Mouse (Mus musculus): ENCODE measurements around the gene Hnrnpdl.

Hnrnpdl gene

DNA sequence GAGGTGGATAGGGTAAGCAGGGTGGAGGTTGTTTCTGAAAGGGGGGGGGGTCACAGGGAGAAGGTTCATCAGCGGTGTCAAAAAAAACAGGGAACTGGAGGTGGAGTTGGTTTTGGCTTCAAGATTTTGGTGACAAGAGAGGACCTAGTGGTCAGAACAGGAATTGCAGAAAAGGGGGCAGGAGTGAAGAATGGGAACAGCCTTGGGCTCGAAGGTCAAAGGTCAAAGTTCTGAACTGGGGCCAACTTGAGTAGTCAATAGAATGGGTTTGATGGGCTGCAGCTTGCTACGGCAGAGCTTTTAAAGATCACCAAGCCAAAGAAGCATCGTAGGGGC is 32.5 kb downstream of the Hnrnpdl start:
- ATAC-seq (ENCODE audit: insufficient number of reproducible peaks, low FRiP score, low TSS enrichment) = no peak

DNA sequence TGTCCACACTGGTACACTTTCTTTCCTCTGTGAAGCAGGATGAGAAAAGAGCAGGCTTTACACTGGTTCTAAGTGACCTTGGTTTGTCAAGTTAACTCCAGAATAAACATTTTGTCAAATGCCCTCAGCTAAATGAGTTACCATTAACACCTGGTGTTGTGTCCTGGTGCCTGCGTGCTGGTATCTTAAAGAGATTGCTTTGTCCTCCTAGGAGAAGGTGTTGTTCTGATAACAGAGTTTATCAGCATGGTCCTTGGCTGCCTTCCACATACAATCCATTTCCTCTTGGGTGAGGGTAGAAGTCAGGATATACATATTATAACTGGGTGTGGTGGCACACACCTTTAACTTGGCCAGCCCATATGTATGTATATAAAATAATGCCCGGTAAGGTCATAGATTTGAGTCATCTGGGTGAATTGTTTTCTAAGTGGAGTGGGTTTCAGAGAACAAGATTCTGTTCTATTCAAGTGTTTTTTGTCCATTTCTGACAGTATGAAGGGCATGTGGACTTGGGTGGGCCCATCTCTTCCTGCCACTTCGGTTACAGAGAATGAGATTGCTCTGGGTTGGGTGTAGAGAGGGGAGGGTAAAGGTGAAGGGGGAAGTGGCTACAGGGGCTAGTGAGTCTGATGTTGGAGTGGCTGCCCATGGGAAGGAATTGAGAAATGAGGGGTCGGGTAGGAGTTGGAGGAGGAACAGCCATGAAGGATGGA is 33.0 kb downstream of the Hnrnpdl start:
- no peak for ATAC-seq (ENCODE audit: insufficient number of reproducible peaks, low FRiP score, low TSS enrichment)

DNA sequence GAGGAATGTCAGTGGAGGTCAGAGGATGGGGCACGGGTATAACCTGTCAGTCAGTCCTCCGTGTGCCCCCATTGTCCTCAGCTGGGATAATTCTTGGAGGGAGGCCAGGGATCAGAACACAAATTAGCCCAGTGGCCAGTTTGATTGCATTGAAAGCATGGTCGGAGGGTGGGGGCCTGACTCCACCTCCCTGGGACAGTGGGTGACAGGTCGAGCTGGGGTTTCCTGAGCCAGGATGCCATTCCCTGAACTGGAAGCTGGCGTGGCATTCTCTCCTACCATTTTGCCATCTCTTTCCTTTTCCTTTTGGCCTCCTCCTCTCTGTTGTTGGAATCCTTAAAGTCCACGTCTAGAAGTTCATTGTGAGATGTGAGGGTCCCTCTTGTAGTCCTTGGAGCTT is 33.6 kb downstream of the Hnrnpdl start:
- ATAC-seq (ENCODE audit: insufficient number of reproducible peaks, low FRiP score, low TSS enrichment) = no peak

DNA sequence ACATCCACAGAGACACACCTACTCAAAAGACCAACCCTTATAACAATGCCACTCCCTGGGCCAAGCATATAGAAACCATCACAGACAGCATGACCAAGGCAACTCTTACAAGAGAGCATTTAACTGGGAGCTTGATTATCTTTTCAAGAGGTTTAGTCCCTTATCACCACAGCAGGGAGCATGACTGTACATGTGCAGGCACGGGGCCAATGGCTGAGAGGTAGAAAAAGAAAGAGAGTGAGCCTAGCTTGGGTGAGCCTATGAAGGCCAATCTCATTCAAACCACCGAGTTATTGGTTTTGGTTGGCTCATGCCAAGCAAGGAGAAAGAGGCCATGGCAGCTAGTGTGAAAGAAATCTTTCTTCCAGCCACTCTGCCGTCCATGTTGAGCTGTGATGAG is 34.0 kb downstream of the Hnrnpdl start:
- ATAC-seq (ENCODE audit: insufficient number of reproducible peaks, low FRiP score, low TSS enrichment) = no peak

DNA sequence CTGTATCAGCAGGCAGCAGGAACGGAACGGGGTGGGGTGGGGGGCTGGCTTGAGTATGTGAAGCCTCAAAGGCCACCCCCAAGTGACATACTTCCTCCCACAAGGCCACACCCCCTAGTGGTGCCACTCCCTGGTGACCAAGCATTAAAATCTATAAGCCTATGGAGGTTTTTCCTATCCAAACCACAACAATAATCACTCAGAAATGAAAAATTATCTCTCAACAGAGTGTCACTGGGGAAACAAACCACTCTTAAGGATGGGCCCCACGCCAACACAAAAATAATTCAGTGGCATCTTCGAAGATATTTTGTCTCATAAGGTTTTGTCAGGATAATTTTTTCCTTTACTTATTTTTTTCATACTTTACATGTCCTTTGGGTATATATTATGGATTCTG is 35.6 kb downstream of the Hnrnpdl start:
- no peak for ATAC-seq (ENCODE audit: insufficient number of reproducible peaks, low FRiP score, low TSS enrichment)

DNA sequence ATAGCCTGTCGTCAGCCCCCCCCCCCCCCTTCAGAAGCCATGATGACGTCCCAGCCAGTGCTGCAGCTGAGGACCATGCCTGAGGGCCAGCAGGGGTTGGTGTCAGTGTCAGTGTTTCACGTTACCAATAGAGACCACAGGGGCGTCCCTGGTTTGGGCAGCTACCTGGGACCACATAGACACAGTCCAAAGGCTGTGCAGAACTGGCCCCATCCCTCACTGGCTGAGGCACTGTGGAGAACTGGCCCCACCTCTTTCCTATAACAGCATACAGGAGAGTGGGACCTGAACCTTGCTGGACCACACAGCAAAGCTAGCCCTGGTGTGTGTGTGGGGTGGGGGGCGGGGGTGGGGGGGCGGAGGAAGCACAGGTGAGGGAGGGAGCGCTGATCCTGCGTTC is 39.0 kb downstream of the Hnrnpdl start:
- ATAC-seq (ENCODE audit: insufficient number of reproducible peaks, low FRiP score, low TSS enrichment) = no peak

DNA sequence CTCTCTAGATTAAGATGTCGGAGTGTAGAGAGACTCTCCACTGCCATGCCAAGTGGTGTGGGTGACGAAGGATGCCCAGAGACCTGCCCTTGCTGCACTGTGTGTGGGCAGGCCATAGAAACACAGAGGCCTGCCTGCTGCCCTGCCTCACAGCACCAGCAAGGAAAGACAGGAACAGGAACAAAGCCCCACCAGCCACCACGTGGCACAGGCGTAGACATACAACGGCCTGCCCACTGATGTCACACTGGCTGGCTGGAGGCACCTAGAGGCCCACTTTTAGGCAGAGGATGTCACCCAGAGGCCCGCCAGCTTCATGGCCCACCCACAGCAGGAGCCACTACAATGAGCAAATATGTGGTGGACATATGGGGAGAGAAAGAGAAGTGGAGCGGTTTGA is 39.4 kb downstream of the Hnrnpdl start:
- ATAC-seq (ENCODE audit: insufficient number of reproducible peaks, low FRiP score, low TSS enrichment) = no peak

DNA sequence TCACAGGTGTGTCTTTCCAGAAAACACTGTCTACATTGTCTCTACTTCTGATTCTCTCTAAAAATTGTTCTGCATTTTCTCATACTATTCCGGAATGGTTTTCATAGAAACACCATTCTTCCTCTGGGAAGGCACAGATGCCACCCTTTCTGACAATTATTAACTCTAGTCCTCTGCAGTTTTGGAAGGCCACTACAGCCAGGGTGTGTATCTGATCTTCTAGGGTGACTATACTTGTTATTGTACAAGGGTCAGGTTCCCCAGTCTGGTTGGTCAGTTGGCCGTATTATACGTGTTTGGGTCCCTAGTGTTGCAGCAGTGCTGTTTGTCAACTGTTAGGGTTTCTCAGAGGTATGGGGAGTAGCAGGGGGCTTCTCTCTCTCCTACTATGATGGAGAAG is 44.8 kb downstream of the Hnrnpdl start:
- no peak for ATAC-seq (ENCODE audit: insufficient number of reproducible peaks, low FRiP score, low TSS enrichment)

DNA sequence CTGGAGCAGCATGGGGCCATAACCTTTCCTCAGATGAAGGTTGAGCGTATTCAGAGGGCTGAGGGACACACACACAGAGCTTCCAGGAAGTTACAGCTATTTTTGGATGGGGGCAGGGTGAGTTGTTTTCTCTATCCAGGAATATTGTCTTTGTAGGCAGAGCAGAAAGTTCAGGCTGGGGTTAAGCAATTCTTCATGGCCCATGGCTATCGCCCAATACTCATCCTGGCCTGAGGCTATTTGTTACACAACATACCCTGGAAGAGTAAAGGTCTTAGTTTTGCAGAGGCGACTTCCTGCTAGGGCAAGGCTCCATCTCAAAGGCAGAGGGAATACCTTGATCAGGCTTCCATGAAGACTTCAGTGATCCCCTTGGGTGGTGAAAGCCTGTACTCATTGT is 45.3 kb downstream of the Hnrnpdl start:
- ATAC-seq (ENCODE audit: insufficient number of reproducible peaks, low FRiP score, low TSS enrichment) = no peak

Data from cerebellum, adult (tissue).